Mouse (Mus musculus) kidney, adult 2 months (tissue): ENCODE measurements around the gene Grm2.
A peak's percentile ranks its signal among the peaks of the same experiment; 100 is the strongest.

Source experiments
- CTCF ChIP-seq: fragments of 200-500 bp; conservative IDR thresholded peaks from 2 replicates; pipeline ENCODE4 v1.5.1; 2011; ENCODE audit warnings: low read depth, mild to moderate bottlenecking, control low read depth, low read length, moderate library complexity, mixed read lengths; ENCODE audit not compliant: insufficient read depth, insufficient read length
- POLR2A ChIP-seq: fragments of 200-500 bp; IDR thresholded peaks from one replicate; pipeline ENCODE4 v1.6.1; 2011; ENCODE audit warnings: low read depth, low read length, control low read depth

DNA sequence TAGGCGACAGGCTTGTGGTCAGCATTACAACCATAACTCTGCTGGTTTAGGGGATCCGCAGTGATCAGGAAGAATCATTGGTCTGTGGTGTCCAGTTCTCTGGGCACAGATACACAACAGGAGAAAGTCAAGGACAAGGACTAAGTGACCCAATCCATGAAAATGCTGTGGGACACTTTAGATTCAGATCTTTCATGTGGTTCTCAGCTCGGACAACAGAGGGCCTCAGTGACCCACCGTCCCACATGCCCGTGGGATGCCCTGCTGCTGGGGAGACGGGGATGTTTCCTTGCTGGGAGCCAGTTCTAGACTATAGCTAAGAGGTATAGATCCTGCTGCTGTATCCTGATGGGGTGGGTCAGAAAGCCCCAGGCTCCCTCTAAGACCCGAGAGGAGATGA, 57.4 kb downstream of the Grm2 start:
- 0 out of 2 replicates have a peak, but pooled peaks have one; percentile 4 for TF ChIP-seq CTCF
- TF ChIP-seq POLR2A, result no peak
